Mouse (Mus musculus): ENCODE data around the gene Tmx2.
"Not testable (repeated sequence)": the region's sequence is repeated elsewhere in the genome, so short reads cannot be mapped to it uniquely, and the experiment has no call there.

Gene Tmx2

GRCm38 (mm10) chr2:84679016-84679415, at the start of gene Tmx2:
Gene Tmx2, minus strand, starts transcription at chr2:84679140.
- DNase-seq (ENCODE audit: low spot score in 2 of 2) = no peak

- DNase-seq (ENCODE audit: low spot score in 2 of 2) = not testable (repeated sequence)
These were observed 49.3 kb upstream of the Tmx2 start for GRCm38 (mm10) chr2:84728191-84728590.

GRCm38 (mm10) chr2:84727172-84727858, 48.4 kb upstream of the Tmx2 start, which contains the start of gene Clp1:
Gene Clp1, minus strand, starts transcription at chr2:84727350.
- peak; percentile 88 to 98 for DNase-seq (ENCODE audit: low spot score in 2 of 2)

- DNase-seq (ENCODE audit: low spot score in 2 of 2) = no peak
These were observed 47.8 kb upstream of the Tmx2 start for GRCm38 (mm10) chr2:84726716-84727115.

GRCm38 (mm10) chr2:84725770-84726169, 46.8 kb upstream of the Tmx2 start:
- DNase-seq (ENCODE audit: low spot score in 2 of 2) = no peak

GRCm38 (mm10) chr2:84723856-84724255, 44.9 kb upstream of the Tmx2 start:
- no peak for DNase-seq (ENCODE audit: low spot score in 2 of 2)

GRCm38 (mm10) chr2:84721182-84721581, 42.2 kb upstream of the Tmx2 start:
- no peak for DNase-seq (ENCODE audit: low spot score in 2 of 2)

GRCm38 (mm10) chr2:84720718-84721117, 41.8 kb upstream of the Tmx2 start:
- DNase-seq (ENCODE audit: low spot score in 2 of 2) = no peak

GRCm38 (mm10) chr2:84717357-84717756, 38.4 kb upstream of the Tmx2 start:
- DNase-seq (ENCODE audit: low spot score in 2 of 2) = no peak

- DNase-seq (ENCODE audit: low spot score in 2 of 2) = no peak
These were observed 37.7 kb upstream of the Tmx2 start for GRCm38 (mm10) chr2:84716423-84717355.

GRCm38 (mm10) chr2:84715562-84716361, 36.8 kb upstream of the Tmx2 start:
- DNase-seq (ENCODE audit: low spot score in 2 of 2) = peak; percentile 72 to 95

- peak; percentile 94 to 98 for DNase-seq (ENCODE audit: low spot score in 2 of 2)
These were observed 36.0 kb upstream of the Tmx2 start, which contains the start of gene Zdhhc5 for GRCm38 (mm10) chr2:84714811-84715561. Gene Zdhhc5, minus strand, starts transcription at chr2:84715180.

- DNase-seq (ENCODE audit: low spot score in 2 of 2) = no peak
These were observed 35.5 kb upstream of the Tmx2 start for GRCm38 (mm10) chr2:84714422-84714810.

- no peak for DNase-seq (ENCODE audit: low spot score in 2 of 2)
These were observed 33.0 kb upstream of the Tmx2 start for GRCm38 (mm10) chr2:84711898-84712297.

GRCm38 (mm10) chr2:84707523-84707922, 28.6 kb upstream of the Tmx2 start:
- DNase-seq (ENCODE audit: low spot score in 2 of 2) = no peak

GRCm38 (mm10) chr2:84705295-84705694, 26.4 kb upstream of the Tmx2 start:
- no peak for DNase-seq (ENCODE audit: low spot score in 2 of 2)

GRCm38 (mm10) chr2:84704329-84704728, 25.4 kb upstream of the Tmx2 start:
- DNase-seq (ENCODE audit: low spot score in 2 of 2) = no peak

GRCm38 (mm10) chr2:84703497-84703896, 24.6 kb upstream of the Tmx2 start:
- DNase-seq (ENCODE audit: low spot score in 2 of 2) = no peak

- DNase-seq (ENCODE audit: low spot score in 2 of 2) = no peak
These were observed 16.2 kb upstream of the Tmx2 start for GRCm38 (mm10) chr2:84695007-84695695.

GRCm38 (mm10) chr2:84690050-84690449, 11.1 kb upstream of the Tmx2 start:
- no peak for DNase-seq (ENCODE audit: low spot score in 2 of 2)
